Mouse (Mus musculus) neural tube, embryonic 14.5 days (tissue): ENCODE measurements around the gene AC161166.1. TPM values are rescaled to one million over a fixed set of nuclear protein-coding genes. Genes with fewer than 3 reads are reported as not detected.

Experiments
- ATAC-seq: fragments of 200-750 bp; cut with Nextera tagmentation; 2 replicates; pipeline ENCODE4 v1.8.0; 2017; ENCODE audit warnings: low read depth, mild to moderate bottlenecking, moderate TSS enrichment, moderate library complexity
- H3K27ac ChIP-seq: fragments of 300-500 bp; sonication (generic); 2 replicates; pipeline ENCODE4 v1.5.1; 2014; ENCODE audit warnings: low read depth, mild to moderate bottlenecking, control low read depth, low read length, moderate library complexity, mixed read lengths
- H3K27me3 ChIP-seq: fragments of 300-500 bp; sonication (generic); 2 replicates; pipeline ENCODE4 v1.6.1; 2014; ENCODE audit warnings: low read length; ENCODE audit not compliant: control insufficient read depth, insufficient read depth
- H3K36me3 ChIP-seq: fragments of 300-500 bp; sonication (generic); 2 replicates; pipeline ENCODE4 v1.6.1; 2014; ENCODE audit warnings: low read length, mixed read lengths; ENCODE audit not compliant: control insufficient read depth, insufficient read depth
- H3K4me1 ChIP-seq: fragments of 300-500 bp; sonication (generic); 2 replicates; pipeline ENCODE4 v1.6.1; 2014; ENCODE audit warnings: low read length; ENCODE audit not compliant: control insufficient read depth, insufficient read depth
- H3K4me2 ChIP-seq: fragments of 300-500 bp; sonication (generic); 2 replicates; pipeline ENCODE4 v1.6.1; 2014; ENCODE audit warnings: mild to moderate bottlenecking, low read depth, low read length, control low read depth
- H3K4me3 ChIP-seq: fragments of 300-500 bp; sonication (generic); 2 replicates; pipeline ENCODE4 v1.5.1; 2014; ENCODE audit warnings: low read depth, low read length, control low read depth, mixed read lengths
- H3K9ac ChIP-seq: fragments of 300-500 bp; sonication (generic); replicated peaks from 2 replicates; pipeline ENCODE4 v1.6.1; 2014; ENCODE audit warnings: low read depth, mild to moderate bottlenecking, control low read depth, low read length, mixed read lengths
- H3K9me3 ChIP-seq: fragments of 300-500 bp; sonication (generic); 2 replicates; pipeline ENCODE4 v1.6.1; 2016; ENCODE audit warnings: low read length; ENCODE audit not compliant: control insufficient read depth
- WGBS: fragments of 180-500 bp; shearing (Covaris S2); extraction: QIAGEN DNeasy Blood & Tissue Kit; methylation state at CpG from one replicate; pipeline ENCODE4 v1.1.7; 2014; 5-methylcytosine and 5-hydroxymethylcytosine counted together
- polyA plus RNA-seq: library from polyadenylated mRNA; unstranded; fragments of >200 nt; fragmentation: Nextera tagmentation; extraction: Ambion mirVana; gene quantifications from 2 replicates; pipeline ENCODE4 v1.2.1, GENCODE M21; 2014

Gene AC161166.1
- polyA plus RNA-seq, 1 experiment from 2014 or later = 2.2 TPM

GRCm38 (mm10) chr7:24461376-24462051, 50.7 kb downstream of the AC161166.1 start:
- H3K4me2 ChIP-seq = no peak overlapping the region
- no peaks in the 10 kb centered on the region for H3K4me1 ChIP-seq
- ATAC-seq = no peak
- H3K27me3 ChIP-seq = no peaks in the 10 kb centered on the region
- no peaks in the 10 kb centered on the region for H3K9me3 ChIP-seq
- H3K36me3 ChIP-seq = no peaks in the 10 kb centered on the region
- H3K9ac ChIP-seq = no peak overlapping the region
- 58% methylated on average over 14 of the region's 14 CpGs for WGBS
- no peak overlapping the region for H3K4me3 ChIP-seq
- H3K27ac ChIP-seq = no peak overlapping the region

Other genes with a start within 250 kb of the AC161166.1 start
- gene Zfp93, start 242.0 kb downstream of the AC161166.1 start, polyA plus RNA-seq = 6.4 and 8.9 TPM in 2 replicates
- 37.3 and 39.6 TPM in 2 replicates for gene Zfp61, start 211.2 kb downstream of the AC161166.1 start, polyA plus RNA-seq
- 19.2 and 24.2 TPM in 2 replicates for gene Zfp94, start 195.8 kb downstream of the AC161166.1 start, polyA plus RNA-seq
- gene Tescl, start 178.5 kb downstream of the AC161166.1 start, polyA plus RNA-seq = 0.32 and 0.99 TPM in 2 replicates
- not detected in 2 replicates for gene Lypd5, start 163.3 kb downstream of the AC161166.1 start, polyA plus RNA-seq
- gene Kcnn4, start 142.2 kb downstream of the AC161166.1 start, polyA plus RNA-seq = 2.0 and 2.1 TPM in 2 replicates
- gene Smg9, start 112.8 kb downstream of the AC161166.1 start, polyA plus RNA-seq = 32.9 and 34.9 TPM in 2 replicates
- gene Irgc1, start 60.2 kb downstream of the AC161166.1 start, polyA plus RNA-seq = not detected in 2 replicates
- gene Plaur, start 50.0 kb downstream of the AC161166.1 start, polyA plus RNA-seq = 0.81 and 1.6 TPM in 2 replicates
- gene Cadm4, start 30.4 kb downstream of the AC161166.1 start, polyA plus RNA-seq = 15.9 and 22.6 TPM in 2 replicates
- 165 and 211 TPM in 2 replicates for gene Zfp428, start 5.4 kb downstream of the AC161166.1 start, polyA plus RNA-seq
- gene Irgq, start 18.2 kb upstream of the AC161166.1 start, polyA plus RNA-seq = 21.5 and 27.0 TPM in 2 replicates
- not detected in 2 replicates for gene Pinlyp, start 33.7 kb upstream of the AC161166.1 start, polyA plus RNA-seq
- 54.1 and 57.4 TPM in 2 replicates for gene Xrcc1, start 33.8 kb upstream of the AC161166.1 start, polyA plus RNA-seq
- gene Ethe1, start 75.1 kb upstream of the AC161166.1 start, polyA plus RNA-seq = 26.4 and 27.9 TPM in 2 replicates
- gene Zfp575, start 75.2 kb upstream of the AC161166.1 start, polyA plus RNA-seq = 8.5 and 9.4 TPM in 2 replicates
- gene Phldb3, start 98.3 kb upstream of the AC161166.1 start, polyA plus RNA-seq = not detected in 2 replicates
- gene Lypd3, start 124.1 kb upstream of the AC161166.1 start, polyA plus RNA-seq = 0.16 TPM in 1 of 2 replicates, not detected in the other
- gene Tex101, start 164.2 kb upstream of the AC161166.1 start, polyA plus RNA-seq = not detected in 2 replicates
- not detected in 2 replicates for gene BC049730, start 196.8 kb upstream of the AC161166.1 start, polyA plus RNA-seq
- not detected in 2 replicates for gene Gm4763, start 214.5 kb upstream of the AC161166.1 start, polyA plus RNA-seq
- 0.11 TPM in 1 of 2 replicates, not detected in the other for gene Cd177, start 247.9 kb upstream of the AC161166.1 start, polyA plus RNA-seq